Comparison of ENCODE assay signal across 16 mouse cellular contexts in genomic region chr12:13580796-13581195, GRCm38 (mm10).
"Had no signal": no experiment of that assay in that cellular context is flagged by ENCODE, and none has a peak within 500 bp of the region (broad histone marks: within the 10 kb centered on the region; RNA-seq: fewer than 3 reads in every experiment).

No protein-coding gene starts in this region.

- H3K27me3 ChIP-seq: neural tube, embryonic 13.5 days; neural tube, embryonic 15.5 days; stomach, embryonic 15.5 days had no signal

- H3K27ac ChIP-seq: neural tube, embryonic 13.5 days; neural tube, embryonic 15.5 days; stomach, embryonic 15.5 days; stomach, postnatal 0 days had no signal

- H3K9ac ChIP-seq: neural tube, embryonic 13.5 days; neural tube, embryonic 15.5 days; stomach, embryonic 15.5 days had no signal

- H3K4me2 ChIP-seq: neural tube, embryonic 13.5 days; neural tube, embryonic 15.5 days; stomach, embryonic 15.5 days had no signal

- H3K4me3 ChIP-seq: neural tube, embryonic 13.5 days; neural tube, embryonic 15.5 days; stomach, embryonic 15.5 days had no signal

- H3K36me3 ChIP-seq: stomach, embryonic 15.5 days had no signal

- DNase-seq: retina, postnatal 1 day; right cerebral cortex, adult 18-20 months; right cerebral cortex, postnatal 14 days; right cerebral cortex, postnatal 25 days; right cerebral cortex, postnatal 4 days; spleen, adult 18-20 months; thymus, adult 18-20 months; thymus, adult 2 months; thymus, postnatal 14 days; thymus, postnatal 25 days; thymus, postnatal 36 days; thymus, postnatal 4 days had no signal

- H3K4me1 ChIP-seq: neural tube, embryonic 13.5 days; neural tube, embryonic 15.5 days had no signal

- H3K9me3 ChIP-seq: neural tube, embryonic 13.5 days; neural tube, embryonic 15.5 days; stomach, embryonic 15.5 days had no signal
